11 mouse cellular contexts compared by ENCODE assay signal in the genomic region with DNA sequence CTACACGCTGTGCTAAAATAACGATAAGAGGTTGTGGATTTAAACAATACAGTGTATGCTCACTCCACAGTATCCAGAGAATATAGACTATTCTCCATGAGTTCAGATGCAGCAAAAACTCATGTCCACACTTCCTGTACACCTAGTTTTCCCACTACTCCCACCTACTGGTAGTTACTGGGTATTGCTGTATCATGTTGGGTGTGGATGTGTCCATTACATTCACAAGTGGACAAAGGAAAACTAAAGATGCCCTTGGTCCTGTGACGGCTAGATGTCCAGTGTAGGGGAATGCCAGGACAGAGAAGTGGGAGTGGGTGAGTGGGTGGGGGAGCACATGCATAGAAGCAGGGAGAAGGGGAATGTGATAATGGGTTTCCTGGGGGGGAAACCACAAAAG. TPM values are rescaled to one million over a fixed set of nuclear protein-coding genes. Genes with fewer than 3 reads are reported as not detected.
DNase-seq lines count a peak whose midpoint lies in the region; ATAC-seq and TF ChIP-seq lines count a peak whose summit lies in the region.
"Had no signal": no experiment of that assay in that cellular context is flagged by ENCODE, and none has a peak within 500 bp of the region (broad histone marks: within the 10 kb centered on the region; RNA-seq: fewer than 3 reads in every experiment).

No protein-coding gene starts in this region.

- H3K9ac ChIP-seq in lung, embryonic 14.5 days: no peak overlapping the region
- H3K9ac ChIP-seq: limb, embryonic 13.5 days; neural tube, embryonic 15.5 days had no signal

- intact Hi-C loops in heart, postnatal 25 days (cut with DNase I): no loop called here

- no peaks in the 10 kb centered on the region for H3K27me3 ChIP-seq in lung, embryonic 14.5 days (ENCODE audit: insufficient read depth, low read length)
- H3K27me3 ChIP-seq: limb, embryonic 13.5 days; neural tube, embryonic 15.5 days had no signal

- H3K4me1 ChIP-seq in lung, embryonic 14.5 days (ENCODE audit: insufficient read depth): no peaks in the 10 kb centered on the region
- H3K4me1 ChIP-seq: limb, embryonic 13.5 days; neural tube, embryonic 15.5 days had no signal

- DNase-seq in frontal cortex, postnatal 25 days (ENCODE audit: low spot score in 2 of 2): no peak
- peak; percentile 65 for DNase-seq in lung, embryonic 14.5 days
- DNase-seq in lung, adult 18-20 months: no peak
- peak; percentile 56 for DNase-seq in ZHBTc4 (ENCODE audit: low read depth, low spot score)
- DNase-seq in lung, postnatal 36 days: peak; percentile 29
- DNase-seq in heart, postnatal 25 days (ENCODE audit: low spot score): no peak

- H3K4me3 ChIP-seq in lung, embryonic 14.5 days (ENCODE audit: low read depth, low read length): no peak overlapping the region
- H3K4me3 ChIP-seq: limb, embryonic 13.5 days; neural tube, embryonic 15.5 days had no signal

- no peaks in the 10 kb centered on the region for H3K9me3 ChIP-seq in lung, embryonic 14.5 days (ENCODE audit: low read depth, low read length)
- H3K9me3 ChIP-seq: limb, embryonic 13.5 days; neural tube, embryonic 15.5 days had no signal

- H3K36me3 ChIP-seq in lung, embryonic 14.5 days (ENCODE audit: insufficient read depth): no peaks in the 10 kb centered on the region
- H3K36me3 ChIP-seq: limb, embryonic 13.5 days; neural tube, embryonic 15.5 days had no signal

- ATAC-seq in frontal cortex, adult (ENCODE audit: low TSS enrichment): peak; percentile 74; the same call in 1 of the 2 replicates
- ATAC-seq in lung, embryonic 14.5 days (ENCODE audit: insufficient read depth): peak; percentile 31; the same call in 1 of the 2 replicates
- ATAC-seq in inflammation-experienced regulatory T-cells, adult 6 months: no peak

- WGBS in lung, embryonic 14.5 days: 83% methylated on average over 3 of the region's 3 CpGs

- TF ChIP-seq CTCF in lung, embryonic 14.5 days (IDR thresholded peaks at IDR 0.05; ENCODE audit: low read depth): peak; percentile 65

- no peak overlapping the region for H3K4me2 ChIP-seq in lung, embryonic 14.5 days
- H3K4me2 ChIP-seq: limb, embryonic 13.5 days; neural tube, embryonic 15.5 days had no signal

- no peak overlapping the region for H3K27ac ChIP-seq in lung, embryonic 14.5 days (ENCODE audit: low read depth)
- H3K27ac ChIP-seq: limb, embryonic 13.5 days; neural tube, embryonic 15.5 days had no signal

RNA-seq across cellular contexts. Expression of a gene that starts 2.2 kb away (rescaled TPM):
- not detected in 2 replicates for polyA plus RNA-seq in lung, embryonic 14.5 days (2014; fragmentation: Nextera tagmentation; extraction: Ambion mirVana)
- polyA plus RNA-seq in inflammation-experienced regulatory T-cells, adult 6 months (2017; shearing (Covaris generic)): not detected
- total RNA-seq in heart, postnatal 25 days (2021): not detected
- total RNA-seq: gastrocnemius, adult 8-10 months had no signal
- polyA plus RNA-seq: limb, embryonic 13.5 days; neural tube, embryonic 15.5 days had no signal

RNA-seq across cellular contexts. Expression of a gene that starts 3.7 kb away (rescaled TPM):
- polyA plus RNA-seq in lung, embryonic 14.5 days (2014; fragmentation: Nextera tagmentation; extraction: Ambion mirVana): not detected in 2 replicates
- not detected for polyA plus RNA-seq in inflammation-experienced regulatory T-cells, adult 6 months (2017; shearing (Covaris generic))
- not detected for total RNA-seq in heart, postnatal 25 days (2021)
- total RNA-seq: gastrocnemius, adult 8-10 months had no signal
- polyA plus RNA-seq: limb, embryonic 13.5 days; neural tube, embryonic 15.5 days had no signal

RNA-seq across cellular contexts. Expression of a gene that starts 11.7 kb away (rescaled TPM):
- not detected in 2 replicates for polyA plus RNA-seq in lung, embryonic 14.5 days (2014; fragmentation: Nextera tagmentation; extraction: Ambion mirVana)
- not detected for polyA plus RNA-seq in inflammation-experienced regulatory T-cells, adult 6 months (2017; shearing (Covaris generic))
- total RNA-seq in heart, postnatal 25 days (2021): not detected
- total RNA-seq: gastrocnemius, adult 8-10 months had no signal
- polyA plus RNA-seq: limb, embryonic 13.5 days; neural tube, embryonic 15.5 days had no signal

RNA-seq across cellular contexts. Expression of a gene that starts 45.5 kb away (rescaled TPM):
- polyA plus RNA-seq in lung, embryonic 14.5 days (2014; fragmentation: Nextera tagmentation; extraction: Ambion mirVana): not detected in 2 replicates
- not detected for polyA plus RNA-seq in inflammation-experienced regulatory T-cells, adult 6 months (2017; shearing (Covaris generic))
- not detected for total RNA-seq in heart, postnatal 25 days (2021)
- total RNA-seq: gastrocnemius, adult 8-10 months had no signal
- polyA plus RNA-seq: limb, embryonic 13.5 days; neural tube, embryonic 15.5 days had no signal

RNA-seq across cellular contexts. Expression of a gene that starts 46.0 kb away (rescaled TPM):
- polyA plus RNA-seq in lung, embryonic 14.5 days (2014; fragmentation: Nextera tagmentation; extraction: Ambion mirVana): not detected in 2 replicates
- polyA plus RNA-seq in inflammation-experienced regulatory T-cells, adult 6 months (2017; shearing (Covaris generic)): not detected
- not detected for total RNA-seq in heart, postnatal 25 days (2021)
- total RNA-seq: gastrocnemius, adult 8-10 months had no signal
- polyA plus RNA-seq: limb, embryonic 13.5 days; neural tube, embryonic 15.5 days had no signal

Comparison
In these comparisons a context has a peak if more than half of its experiments do, and no peak if none do; other contexts are left out.
1. DNase-seq: peak in lung, embryonic 14.5 days (single experiment), ZHBTc4 (single experiment) and lung, postnatal 36 days (single experiment); none in frontal cortex, postnatal 25 days (0 of 2), lung, adult 18-20 months (0 of 2) and heart, postnatal 25 days (single experiment).